Mouse (Mus musculus) CD4-positive helper T cell, adult 2 months (primary cell): Measurements from ENCODE around the gene Atg7.
A peak's percentile ranks its signal among the peaks of the same experiment; 100 is the strongest.

ENCODE experiments used
- DNase-seq: peaks from one replicate; pipeline ENCODE4 v3.0.0-alpha.2; 2012; ENCODE audit warnings: low read depth, missing footprints, low spot score

Gene Atg7

GRCm38 (mm10) chr6:114733681-114734080 lies 90.8 kb downstream of the Atg7 start:
- no peak for DNase-seq

- DNase-seq = no peak
Measured at GRCm38 (mm10) chr6:114735054-114735453, 92.2 kb downstream of the Atg7 start.

GRCm38 (mm10) chr6:114736355-114736754 lies 93.5 kb downstream of the Atg7 start:
- no peak for DNase-seq

GRCm38 (mm10) chr6:114737181-114737580 lies 94.3 kb downstream of the Atg7 start:
- DNase-seq = no peak

GRCm38 (mm10) chr6:114737931-114738759 lies 95.2 kb downstream of the Atg7 start:
- DNase-seq = no peak

GRCm38 (mm10) chr6:114738760-114739112 lies 95.8 kb downstream of the Atg7 start:
- DNase-seq = no peak

GRCm38 (mm10) chr6:114742209-114743003 lies 99.5 kb downstream of the Atg7 start:
- no peak for DNase-seq

- no peak for DNase-seq
Measured at GRCm38 (mm10) chr6:114743126-114743525, 100.2 kb downstream of the Atg7 start.

- DNase-seq = no peak
Measured at GRCm38 (mm10) chr6:114743845-114744244, 100.9 kb downstream of the Atg7 start.

- DNase-seq = no peak
Measured at GRCm38 (mm10) chr6:114746439-114746974, 103.6 kb downstream of the Atg7 start.

GRCm38 (mm10) chr6:114748419-114748818 lies 105.5 kb downstream of the Atg7 start:
- no peak for DNase-seq

GRCm38 (mm10) chr6:114748882-114749281 lies 106.0 kb downstream of the Atg7 start:
- no peak for DNase-seq

GRCm38 (mm10) chr6:114758795-114759194 lies 115.9 kb downstream of the Atg7 start:
- no peak for DNase-seq

- DNase-seq = no peak
Measured at GRCm38 (mm10) chr6:114766314-114766713, 123.4 kb downstream of the Atg7 start.

GRCm38 (mm10) chr6:114767710-114768109 lies 124.8 kb downstream of the Atg7 start:
- DNase-seq = no peak

GRCm38 (mm10) chr6:114770337-114770736 lies 127.4 kb downstream of the Atg7 start:
- no peak for DNase-seq

GRCm38 (mm10) chr6:114771502-114771901 lies 128.6 kb downstream of the Atg7 start:
- DNase-seq = no peak

- DNase-seq = no peak
Measured at GRCm38 (mm10) chr6:114775210-114775609, 132.3 kb downstream of the Atg7 start.

GRCm38 (mm10) chr6:114777872-114778271 lies 135.0 kb downstream of the Atg7 start:
- peak; percentile 29 for DNase-seq

GRCm38 (mm10) chr6:114778650-114779049 lies 135.8 kb downstream of the Atg7 start:
- no peak for DNase-seq

GRCm38 (mm10) chr6:114780583-114780982 lies 137.7 kb downstream of the Atg7 start:
- no peak for DNase-seq

GRCm38 (mm10) chr6:114781415-114782240 lies 138.7 kb downstream of the Atg7 start:
- no peak for DNase-seq
